Mouse (Mus musculus) mouse embryonic stem cell (cell line): ENCODE measurements around the gene Yes1.
"Not testable (repeated sequence)": the region's sequence is repeated elsewhere in the genome, so short reads cannot be mapped to it uniquely, and the experiment has no call there.

Source experiments
- in situ Hi-C, 2 experiments: fragments of 300-500 bp; cut with MboI; formaldehyde crosslinking; loops; 1 replicate in 1 of 2; 3 replicates in 1 of 2; pipeline ENCODE4 v1.14.3; 2019 to 2020; ENCODE audit warnings: low sequenced_read_pairs in 2 of 2, low pct_unique_long_range_greater_than_20kb in 1 of 2, mixed read lengths in 1 of 2; ENCODE audit not compliant: unreplicated experiment in 1 of 2

Gene Yes1

DNA sequence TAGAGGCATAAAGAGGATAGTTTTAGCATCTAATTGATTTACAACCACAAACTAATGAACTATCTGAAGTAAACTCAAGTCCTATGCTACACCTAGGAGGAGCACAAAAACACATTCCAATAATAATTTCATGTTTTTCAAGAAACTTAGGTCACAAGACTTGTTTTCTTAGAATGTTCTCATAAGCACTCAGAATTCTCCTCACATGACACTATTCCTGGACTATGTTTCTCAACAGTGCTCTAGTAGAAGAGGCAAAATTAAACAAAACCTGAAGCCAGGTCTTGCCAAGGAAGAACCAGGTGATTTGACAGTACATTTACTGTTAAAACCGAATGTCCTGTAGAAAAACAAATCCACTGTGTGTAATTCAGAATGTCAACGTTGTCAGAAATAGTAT lies 71.5 kb downstream of the Yes1 start:
- in situ Hi-C loops: no loop called here

- in situ Hi-C loops: no loop called here
These were observed 82.4 kb downstream of the Yes1 start for GRCm38 (mm10) chr5:32693411-32693810.

DNA sequence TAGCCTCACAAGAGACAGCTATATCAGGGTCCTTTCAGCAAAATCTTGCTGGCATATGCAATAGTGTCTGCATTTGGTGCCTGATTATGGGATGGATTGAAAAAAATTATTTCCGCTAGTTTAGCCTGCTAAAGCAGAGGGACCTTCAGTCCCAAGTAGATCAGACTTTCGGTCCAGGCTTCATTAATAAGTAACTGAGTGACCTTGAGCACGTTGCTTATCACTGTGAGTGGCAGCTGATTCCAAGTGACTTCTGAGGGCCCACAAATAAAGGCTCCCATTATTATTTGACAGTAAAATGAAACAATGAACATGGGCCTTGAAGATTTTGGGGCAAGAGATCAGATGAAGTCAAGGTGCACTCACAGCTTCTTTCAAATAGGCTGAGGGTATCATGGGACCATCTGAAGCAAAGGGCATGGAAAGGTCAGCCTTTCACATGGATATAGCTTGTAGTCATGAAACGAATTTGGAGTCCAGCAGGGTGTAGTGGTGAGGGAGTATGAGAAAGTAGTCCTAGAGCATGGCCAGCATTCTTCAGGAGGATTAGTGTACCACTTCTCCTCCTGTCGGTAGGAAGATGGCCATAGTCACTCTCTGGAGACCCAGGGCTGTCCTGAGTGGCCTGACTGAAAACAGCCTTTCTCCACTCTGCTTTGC lies 86.4 kb downstream of the Yes1 start:
- in situ Hi-C loops: no loop called here

DNA sequence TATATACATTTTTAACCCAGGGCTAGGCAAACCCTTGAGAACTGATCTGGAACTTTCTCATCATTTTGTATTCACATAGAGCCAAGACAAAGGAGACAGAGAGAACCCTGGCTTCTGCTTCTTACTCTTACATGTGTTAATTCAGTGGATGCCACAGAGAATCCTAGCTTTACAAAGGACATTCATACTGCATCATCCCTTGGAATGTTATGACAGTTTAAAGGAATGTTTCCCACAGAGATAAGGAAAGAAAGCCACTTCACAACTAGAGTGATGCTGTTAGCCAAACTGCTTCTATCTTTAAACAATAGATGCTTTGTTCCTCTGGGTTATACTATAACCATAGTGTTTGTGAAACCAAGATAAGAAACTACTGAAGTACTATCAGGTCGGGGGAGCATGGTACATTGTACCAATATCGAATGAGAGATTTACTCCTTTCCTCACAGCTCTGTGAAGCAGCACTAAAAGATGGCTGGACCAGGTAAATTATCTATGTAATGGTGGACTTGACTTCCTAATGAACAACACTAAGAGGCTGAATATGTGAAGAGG lies 95.3 kb downstream of the Yes1 start:
- in situ Hi-C loops: no loop called here

DNA sequence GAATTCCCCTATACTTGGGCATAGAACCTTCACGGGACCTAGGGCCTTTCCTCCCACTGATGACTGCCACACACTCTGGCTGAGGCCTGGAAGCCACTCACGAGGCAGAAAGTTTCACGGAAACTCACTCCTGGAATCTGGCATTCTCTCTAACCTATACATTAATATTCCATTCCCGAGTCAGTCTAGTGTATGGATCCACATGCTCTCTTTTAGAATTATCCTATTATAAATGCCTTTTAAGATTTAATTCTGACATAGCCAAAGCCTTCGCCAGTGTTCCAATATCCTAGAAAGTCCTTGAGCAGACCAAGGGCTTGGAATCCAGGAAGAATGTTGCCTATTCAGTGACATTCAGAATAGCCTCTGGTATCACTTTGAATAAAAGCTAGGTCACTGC lies 100.5 kb downstream of the Yes1 start:
- in situ Hi-C loops: no loop called here

GRCm38 (mm10) chr5:32712221-32713041 lies 101.5 kb downstream of the Yes1 start:
- in situ Hi-C loops: no loop called here

DNA sequence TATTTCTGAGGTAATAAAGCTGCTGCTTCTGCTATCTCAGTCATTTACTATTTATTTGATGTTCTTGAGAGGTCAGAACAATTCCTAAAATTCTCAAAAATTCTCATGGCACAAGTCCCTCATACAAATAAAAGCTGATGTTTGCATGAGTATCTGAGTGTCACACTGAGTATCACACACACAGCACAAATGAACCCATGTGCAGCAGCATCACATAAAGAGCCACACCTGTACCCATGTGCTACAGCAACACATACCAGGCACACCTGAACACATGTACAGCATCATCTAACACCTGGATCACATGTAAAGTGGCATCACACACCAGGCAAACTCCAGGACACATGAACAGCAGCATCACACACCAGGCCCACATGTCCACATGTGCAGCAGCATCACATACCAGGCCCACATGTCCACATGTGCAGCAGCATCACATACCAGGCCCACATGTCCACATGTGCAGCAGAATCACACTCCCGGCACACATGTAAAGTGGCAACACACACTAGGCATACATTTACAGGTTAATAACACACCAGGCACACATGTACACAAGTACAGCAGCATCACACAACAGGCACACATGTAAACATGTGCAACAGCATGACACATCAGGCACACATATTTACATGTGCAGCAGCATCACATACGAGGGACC lies 102.2 kb downstream of the Yes1 start:
- in situ Hi-C loops: no loop called here

GRCm38 (mm10) chr5:32713703-32714467 lies 102.9 kb downstream of the Yes1 start:
- in situ Hi-C loops: no loop called here

GRCm38 (mm10) chr5:32717726-32718125 lies 106.8 kb downstream of the Yes1 start:
- in situ Hi-C loops: no loop called here

DNA sequence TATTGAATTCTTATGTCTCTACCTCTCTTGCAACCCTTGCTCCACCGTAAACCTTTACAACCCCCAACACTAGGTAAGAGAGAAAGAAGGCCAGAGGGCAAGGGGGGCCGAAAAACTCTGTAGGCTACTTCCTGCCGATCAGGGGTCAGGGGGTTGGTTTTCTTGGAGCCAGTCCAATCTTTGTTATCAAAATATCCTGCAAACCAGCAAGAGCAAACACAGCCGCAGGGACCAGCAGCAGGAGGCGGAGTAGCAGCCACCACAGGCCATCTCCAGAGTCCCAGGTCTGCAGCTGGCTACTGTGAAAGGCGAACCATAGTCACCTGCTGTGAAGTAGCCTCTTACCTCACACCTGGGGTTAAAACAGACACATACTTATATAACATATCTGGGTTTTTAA lies 107.9 kb downstream of the Yes1 start:
- in situ Hi-C loops: no loop called here

GRCm38 (mm10) chr5:32720416-32720815 lies 109.4 kb downstream of the Yes1 start:
- in situ Hi-C loops: no loop called here

GRCm38 (mm10) chr5:32721316-32721715 lies 110.3 kb downstream of the Yes1 start:
- in situ Hi-C loops: no loop called here

GRCm38 (mm10) chr5:32722263-32722662 lies 111.3 kb downstream of the Yes1 start:
- in situ Hi-C loops: no loop called here

GRCm38 (mm10) chr5:32722711-32723110 lies 111.7 kb downstream of the Yes1 start:
- in situ Hi-C loops: not testable (repeated sequence)

DNA sequence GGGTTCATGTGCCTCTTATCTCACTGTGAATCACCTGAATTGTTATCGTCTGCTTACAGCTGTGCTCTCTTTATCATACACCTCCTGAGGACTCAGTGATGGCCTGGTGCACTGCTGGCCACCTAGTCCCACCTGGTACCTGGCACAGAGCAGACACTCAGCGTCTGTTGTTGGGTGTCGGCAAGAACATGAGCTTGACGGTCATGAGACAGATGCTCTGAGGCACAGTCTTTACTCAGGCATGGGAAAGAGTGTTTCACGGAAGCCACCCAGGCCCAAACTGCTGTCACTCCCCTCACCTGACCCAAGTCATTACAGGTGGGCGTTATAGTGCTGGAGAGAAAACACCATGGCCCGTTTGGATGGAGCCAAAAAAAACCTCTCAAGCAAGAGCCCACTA lies 113.0 kb downstream of the Yes1 start:
- in situ Hi-C loops: no loop called here

GRCm38 (mm10) chr5:32725397-32725796 lies 114.4 kb downstream of the Yes1 start:
- in situ Hi-C loops: not testable (repeated sequence)

- in situ Hi-C loops: no loop called here
These were observed 117.3 kb downstream of the Yes1 start for GRCm38 (mm10) chr5:32728300-32728699.

GRCm38 (mm10) chr5:32728851-32729250 lies 117.9 kb downstream of the Yes1 start:
- in situ Hi-C loops: no loop called here

GRCm38 (mm10) chr5:32733892-32734291 lies 122.9 kb downstream of the Yes1 start:
- in situ Hi-C loops: not testable (repeated sequence)
